Mouse (Mus musculus) frontal cortex, postnatal 25 days (tissue): ENCODE data around the gene Gm14305.
"Not testable (repeated sequence)": the region's sequence is repeated elsewhere in the genome, so short reads cannot be mapped to it uniquely, and the experiment has no call there.

Source experiments
- DNase-seq, 2 experiments: peaks; one replicate each; pipeline ENCODE4 v3.0.0; 2022; ENCODE audit warnings: low spot score in 2 of 2

The Gm14305 gene

GRCm38 (mm10) chr2:176708051-176708450 is at the start of gene Gm14305:
Gene Gm14305, plus strand, starts transcription at chr2:176708328.
- DNase-seq, result peak in 1 of 2 experiments; percentile 4

GRCm38 (mm10) chr2:176670222-176670621 is 37.9 kb upstream of the Gm14305 start, which contains the start of gene Zfp973:
Gene Zfp973, plus strand, starts transcription at chr2:176670522.
- DNase-seq, result not testable (repeated sequence)
